Mouse (Mus musculus) spleen, adult 2 months (tissue): ENCODE results near the gene March1.

Source experiments
- CTCF ChIP-seq: fragments of 200-500 bp; IDR thresholded peaks from 2 replicates; pipeline ENCODE4 v1.5.1; 2011; ENCODE audit warnings: mild to moderate bottlenecking, inconsistent platforms; ENCODE audit not compliant: insufficient read depth, insufficient read length, insufficient replicate concordance; ENCODE audit errors: extremely low read depth
- POLR2A ChIP-seq: fragments of 200-500 bp; IDR thresholded peaks from 2 replicates; pipeline ENCODE4 v1.6.1; 2011; ENCODE audit warnings: low read depth, low read length, inconsistent platforms

DNA sequence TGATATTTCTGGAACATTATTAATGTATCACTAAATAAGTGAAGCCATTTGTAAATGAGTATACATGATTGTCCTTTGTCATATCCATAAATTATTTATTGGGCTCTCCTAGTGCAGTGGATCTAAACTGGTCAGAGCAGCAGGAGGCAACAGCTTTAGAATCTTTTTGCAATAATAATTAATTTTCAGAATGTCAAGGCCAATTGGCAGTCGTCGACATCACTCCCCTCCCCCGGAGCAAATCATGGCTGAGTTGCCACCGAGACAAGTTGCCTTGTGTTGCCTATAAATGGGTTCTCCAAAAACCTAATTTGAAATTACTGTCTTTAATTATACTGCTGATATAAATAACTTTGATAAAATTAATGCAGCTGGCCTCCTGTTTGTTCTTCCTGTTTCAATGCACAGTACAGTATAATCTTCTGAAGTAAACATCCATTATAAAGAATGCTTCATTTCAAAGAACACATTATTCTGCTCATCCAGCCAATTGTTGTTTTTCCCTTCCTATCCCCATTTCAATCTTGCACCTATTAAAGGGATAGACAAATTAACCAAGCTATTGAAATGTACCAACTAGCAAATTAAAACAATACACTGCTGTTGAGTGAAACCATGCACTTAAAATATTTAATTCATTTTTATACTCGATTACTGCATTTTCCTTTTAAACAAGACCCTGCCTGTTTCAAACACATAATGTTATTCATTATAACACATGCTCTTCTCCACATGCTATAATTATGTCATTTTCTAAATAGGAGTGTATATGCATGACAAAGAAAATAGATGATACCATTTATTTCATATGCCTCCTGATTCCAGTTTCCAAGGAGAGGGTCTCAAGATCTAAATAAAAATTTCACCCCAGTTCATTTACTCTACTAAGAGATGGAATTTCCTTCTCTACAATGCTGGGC is 745.4 kb downstream of the March1 start:
- TF ChIP-seq CTCF: no peak
- no peak for TF ChIP-seq POLR2A
